Mouse (Mus musculus) hindbrain, embryonic 14.5 days (tissue): Measurements from ENCODE around the gene Cxcl10. TPM values are rescaled to one million over a fixed set of nuclear protein-coding genes. Genes with fewer than 3 reads are reported as not detected.

Experiments used
- ATAC-seq: fragments of 200-750 bp; cut with Nextera tagmentation; 2 replicates; pipeline ENCODE4 v1.8.0; 2017; ENCODE audit warnings: moderate number of reproducible peaks, mild to moderate bottlenecking, moderate TSS enrichment, moderate library complexity; ENCODE audit not compliant: low FRiP score
- DNase-seq: peaks from one replicate; pipeline ENCODE4 v3.0.0-alpha.2; 2015; ENCODE audit warnings: low spot score
- H3K27ac ChIP-seq: fragments of 300-500 bp; sonication (generic); 2 replicates; pipeline ENCODE4 v1.5.1; 2014; ENCODE audit warnings: mild to moderate bottlenecking, moderate library complexity
- H3K27me3 ChIP-seq: fragments of 300-500 bp; sonication (generic); 2 replicates; pipeline ENCODE4 v1.6.1; 2014; ENCODE audit warnings: mild to moderate bottlenecking, low read length, mixed read lengths; ENCODE audit not compliant: control insufficient read depth, insufficient read depth
- H3K36me3 ChIP-seq: fragments of 300-500 bp; sonication (generic); replicated peaks from 2 replicates; pipeline ENCODE4 v1.6.1; 2014; ENCODE audit not compliant: control insufficient read depth, insufficient read depth
- H3K4me1 ChIP-seq: fragments of 300-500 bp; sonication (generic); replicated peaks from 2 replicates; pipeline ENCODE4 v1.6.1; 2014; ENCODE audit warnings: antibody characterized with exemption, low read length, mixed read lengths; ENCODE audit not compliant: control insufficient read depth, insufficient read depth
- H3K4me2 ChIP-seq: fragments of 300-500 bp; sonication (generic); replicated peaks from 2 replicates; pipeline ENCODE4 v1.6.1; 2014; ENCODE audit warnings: mild to moderate bottlenecking, moderate library complexity
- H3K4me3 ChIP-seq: fragments of 300-500 bp; sonication (generic); replicated peaks from 2 replicates; pipeline ENCODE4 v1.5.1; 2014; ENCODE audit warnings: mild to moderate bottlenecking, low read length
- H3K9ac ChIP-seq: fragments of 300-500 bp; sonication (generic); 2 replicates; pipeline ENCODE4 v1.6.1; 2014
- H3K9me3 ChIP-seq: fragments of 300-500 bp; sonication (generic); 2 replicates; pipeline ENCODE4 v1.6.1; 2016; ENCODE audit warnings: low read length; ENCODE audit not compliant: control insufficient read depth
- WGBS: fragments of 180-500 bp; shearing (Covaris S2); extraction: QIAGEN DNeasy Blood & Tissue Kit; methylation state at CpG from one replicate; pipeline ENCODE4 v1.1.7; 2014; 5-methylcytosine and 5-hydroxymethylcytosine counted together
- polyA plus RNA-seq: library from polyadenylated mRNA; unstranded; fragments of >200 nt; fragmentation: Nextera tagmentation; extraction: Ambion mirVana; gene quantifications from 2 replicates; pipeline ENCODE4 v1.2.1, GENCODE M21; 2014

The Cxcl10 gene
- polyA plus RNA-seq, 1 experiment from 2014 or later, result 0.24 TPM

GRCm38 (mm10) chr5:92331635-92332338 lies 16.9 kb downstream of the Cxcl10 start, which contains the start of gene Art3:
Gene Art3, plus strand, starts transcription at chr5:92331827.
- H3K4me3 ChIP-seq, result no peak within 1 kb of the TSS
- 95% methylated on average over 17 of the region's 17 CpGs for WGBS
- ATAC-seq, result no peak

GRCm38 (mm10) chr5:92331122-92331521 lies 17.6 kb downstream of the Cxcl10 start:
- Histone ChIP-seq H3K9me3 (no peaks in the 10 kb centered on the region), H3K4me1 (no peaks in the 10 kb centered on the region), H3K36me3 (no peaks in the 10 kb centered on the region), H3K27me3 (no peaks in the 10 kb centered on the region), H3K4me2 (no peak overlapping the region), H3K4me3 (no peak overlapping the region), H3K9ac (no peak overlapping the region), H3K27ac (no peak overlapping the region)
- DNase-seq (no peak), ATAC-seq (no peak)
- 91% methylated on average over 12 of the region's 12 CpGs for WGBS

More at GRCm38 (mm10) chr5:92331635-92332338, 16.9 kb downstream of the Cxcl10 start, which contains the start of gene Art3:
- no peak for DNase-seq
- no peak within 1 kb of the TSS for H3K27ac ChIP-seq
- H3K9me3 ChIP-seq, result no peaks in the 10 kb centered on the region
- no peak within 1 kb of the TSS for H3K4me2 ChIP-seq
- H3K4me1 ChIP-seq, result no peaks in the 10 kb centered on the region
- no peaks in the 10 kb centered on the region for H3K36me3 ChIP-seq
- no peaks in the 10 kb centered on the region for H3K27me3 ChIP-seq
- H3K9ac ChIP-seq, result no peak within 1 kb of the TSS

GRCm38 (mm10) chr5:92327929-92328328 lies 20.8 kb downstream of the Cxcl10 start, which contains the start of gene Cxcl9:
Gene Cxcl9, minus strand, starts transcription at chr5:92328079.
- Histone ChIP-seq H3K9ac (no peak within 1 kb of the TSS), H3K4me1 (no peaks in the 10 kb centered on the region), H3K9me3 (no peaks in the 10 kb centered on the region), H3K4me3 (no peak within 1 kb of the TSS), H3K27me3 (no peaks in the 10 kb centered on the region), H3K36me3 (no peaks in the 10 kb centered on the region), H3K27ac (no peak within 1 kb of the TSS), H3K4me2 (no peak within 1 kb of the TSS)
- 89% methylated on average over 7 of the region's 7 CpGs for WGBS
- DNase-seq (no peak), ATAC-seq (no peak)

- DNase-seq, result no peak
- 85% methylated on average over 6 of the region's 6 CpGs for WGBS
- Histone ChIP-seq H3K4me2 (no peak overlapping the region), H3K9ac (no peak overlapping the region), H3K27ac (no peak overlapping the region), H3K4me3 (no peak overlapping the region), H3K9me3 (no peaks in the 10 kb centered on the region), H3K36me3 (no peaks in the 10 kb centered on the region), H3K4me1 (no peaks in the 10 kb centered on the region), H3K27me3 (no peaks in the 10 kb centered on the region)
- no peak for ATAC-seq
Measured at GRCm38 (mm10) chr5:92327367-92327766, 21.3 kb downstream of the Cxcl10 start.

DNA sequence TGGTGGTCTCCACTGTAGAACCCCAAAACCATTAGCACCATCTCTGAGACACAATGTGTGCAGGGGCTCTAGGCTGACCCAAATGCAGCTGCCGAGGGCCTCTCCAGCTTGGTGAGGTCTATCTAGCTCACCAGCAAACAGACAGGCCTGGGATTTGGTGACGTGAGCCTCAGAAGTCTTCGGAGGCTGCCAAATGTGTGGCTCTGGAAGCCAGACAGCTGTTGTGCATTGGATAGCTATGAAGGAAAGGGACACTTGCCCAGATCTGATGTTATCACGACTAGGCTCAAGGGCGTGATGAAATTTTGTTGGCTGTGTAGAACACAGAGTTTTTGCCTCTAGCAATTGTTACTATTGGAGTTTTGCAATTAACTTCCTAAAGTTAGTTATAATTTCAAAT lies 25.4 kb downstream of the Cxcl10 start:
- H3K36me3 ChIP-seq, result no peaks in the 10 kb centered on the region
- no peaks in the 10 kb centered on the region for H3K27me3 ChIP-seq
- DNase-seq (no peak), ATAC-seq (no peak)
- H3K9ac ChIP-seq, result no peak overlapping the region
- no peak overlapping the region for H3K4me2 ChIP-seq
- H3K4me1 ChIP-seq, result no peaks in the 10 kb centered on the region
- 90% methylated on average over 5 of the region's 5 CpGs for WGBS
- no peak overlapping the region for H3K4me3 ChIP-seq
- H3K9me3 ChIP-seq, result no peaks in the 10 kb centered on the region
- H3K27ac ChIP-seq, result no peak overlapping the region

DNA sequence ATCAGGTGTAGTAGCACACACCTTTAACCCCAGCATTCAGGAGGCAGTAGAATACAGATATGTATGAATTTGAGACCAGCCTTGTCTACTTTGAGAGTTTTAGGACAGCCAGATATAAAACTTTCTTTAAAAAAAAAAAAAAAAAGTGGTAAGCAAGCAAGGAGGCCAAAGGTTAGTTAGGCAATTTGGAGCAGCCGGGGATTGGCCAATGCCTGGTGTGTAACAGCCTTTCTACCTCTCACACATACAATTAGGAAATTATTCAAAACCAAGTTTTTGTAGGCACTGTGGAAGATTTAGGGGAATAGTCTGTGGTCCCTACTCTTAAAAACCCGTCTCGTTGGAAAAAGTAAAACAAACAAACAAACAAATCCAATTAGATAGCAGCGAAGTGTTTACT lies 26.1 kb downstream of the Cxcl10 start:
- DNase-seq (no peak), ATAC-seq (no peak)
- Histone ChIP-seq H3K27me3 (no peaks in the 10 kb centered on the region), H3K9me3 (no peaks in the 10 kb centered on the region), H3K9ac (no peak overlapping the region), H3K27ac (no peak overlapping the region), H3K4me1 (no peaks in the 10 kb centered on the region), H3K4me2 (no peak overlapping the region), H3K4me3 (no peak overlapping the region), H3K36me3 (no peaks in the 10 kb centered on the region)
- WGBS, result 92% methylated on average over 4 of the region's 4 CpGs

DNA sequence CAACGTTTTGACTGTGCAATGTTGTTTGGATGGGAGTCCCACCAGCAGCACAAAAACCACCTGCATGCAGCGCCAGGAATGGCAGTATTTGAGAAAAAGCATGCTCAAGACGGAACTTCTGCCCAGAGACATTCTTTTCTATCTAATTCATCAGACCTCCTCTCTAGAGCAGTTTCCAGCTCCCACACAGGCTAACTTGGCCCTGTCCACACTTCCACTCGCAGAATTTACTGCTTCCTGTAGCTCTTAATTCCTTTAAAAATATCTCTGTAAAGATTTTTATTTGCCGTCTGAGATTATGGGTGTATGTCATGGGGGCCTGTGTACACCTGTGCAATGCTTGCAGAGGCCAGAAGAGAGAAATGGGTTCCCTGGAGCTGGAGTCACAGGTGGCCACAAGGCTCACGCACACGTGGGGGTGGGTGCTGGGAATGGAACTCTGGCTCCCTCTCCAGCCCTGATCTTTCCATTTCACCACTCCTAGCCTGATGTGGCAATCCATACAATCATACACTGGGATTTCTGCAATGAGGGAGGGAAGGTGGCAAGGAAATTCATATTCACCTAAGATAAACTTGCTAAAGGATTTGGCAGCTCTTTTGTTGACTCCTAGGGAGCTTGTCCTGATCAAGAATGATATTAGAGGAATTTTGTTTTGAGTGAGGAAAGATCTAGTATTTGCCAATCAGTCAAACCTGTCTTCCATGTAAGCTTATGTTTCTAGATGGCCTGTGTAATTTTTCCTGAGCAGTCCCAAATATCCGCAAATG lies 26.9 kb downstream of the Cxcl10 start:
- Histone ChIP-seq H3K27ac (no peak overlapping the region), H3K9ac (no peak overlapping the region), H3K4me3 (no peak overlapping the region), H3K4me2 (no peak overlapping the region), H3K27me3 (no peaks in the 10 kb centered on the region), H3K9me3 (no peaks in the 10 kb centered on the region), H3K4me1 (no peaks in the 10 kb centered on the region), H3K36me3 (no peaks in the 10 kb centered on the region)
- 77% methylated on average over 8 of the region's 8 CpGs for WGBS
- no peak for DNase-seq
- ATAC-seq, result no peak

DNA sequence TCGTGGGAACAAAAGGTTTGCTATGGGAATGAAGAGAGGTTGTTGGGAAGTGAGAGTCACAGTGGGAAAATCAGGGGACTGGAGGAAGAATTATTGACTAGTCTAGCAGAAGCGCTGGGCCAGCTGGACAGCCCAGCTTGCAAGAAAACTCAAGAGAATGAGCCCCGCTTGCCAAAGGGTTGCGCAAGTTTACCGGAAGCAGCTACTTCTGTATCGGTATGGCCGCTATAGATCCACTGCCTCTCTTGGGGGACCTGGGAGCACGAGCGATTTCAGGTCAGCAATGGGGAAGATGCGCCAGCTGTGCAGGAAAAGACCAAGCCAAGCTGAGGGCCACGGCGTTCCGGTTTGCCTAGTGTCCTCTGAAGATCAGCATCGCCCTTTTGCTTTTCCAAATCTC lies 30.1 kb downstream of the Cxcl10 start:
- Histone ChIP-seq H3K36me3 (no peaks in the 10 kb centered on the region), H3K9me3 (no peaks in the 10 kb centered on the region), H3K4me2 (no peak overlapping the region), H3K9ac (no peak overlapping the region), H3K4me1 (no peaks in the 10 kb centered on the region), H3K27me3 (no peaks in the 10 kb centered on the region), H3K4me3 (no peak overlapping the region), H3K27ac (no peak overlapping the region)
- ATAC-seq (no peak), DNase-seq (no peak)
- WGBS, result 93% methylated on average over 14 of the region's 14 CpGs

DNA sequence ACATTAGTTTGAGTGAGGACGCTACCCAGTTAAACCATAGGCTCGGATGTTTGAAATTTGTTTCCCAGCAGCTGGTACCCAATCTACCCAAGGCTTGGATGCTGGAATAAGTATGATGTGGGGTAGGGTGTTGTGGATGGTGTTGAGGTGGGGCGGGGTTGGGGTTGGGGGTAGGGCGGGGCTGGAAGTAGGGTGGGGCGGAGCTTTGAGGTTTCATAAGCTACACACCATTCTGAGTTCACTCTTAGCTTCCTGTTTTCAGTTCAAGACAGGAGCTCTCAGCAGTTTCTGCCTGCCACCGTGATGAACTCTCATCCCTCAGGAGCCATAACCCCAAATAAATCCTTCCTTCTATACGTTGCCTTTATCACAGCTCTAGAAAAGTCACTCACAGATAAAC lies 30.6 kb downstream of the Cxcl10 start:
- H3K9me3 ChIP-seq, result no peaks in the 10 kb centered on the region
- H3K36me3 ChIP-seq, result no peaks in the 10 kb centered on the region
- H3K4me1 ChIP-seq, result no peaks in the 10 kb centered on the region
- H3K4me2 ChIP-seq, result no peak overlapping the region
- DNase-seq (no peak), ATAC-seq (no peak)
- WGBS, result 85% methylated on average over 7 of the region's 7 CpGs
- H3K4me3 ChIP-seq, result no peak overlapping the region
- H3K27ac ChIP-seq, result no peak overlapping the region
- no peak overlapping the region for H3K9ac ChIP-seq
- H3K27me3 ChIP-seq, result no peaks in the 10 kb centered on the region
